Mouse (Mus musculus): ENCODE measurements around the gene Dhx57.

- TF ChIP-seq CTCF (IDR thresholded peaks at IDR 0.05; ENCODE audit: control insufficient read depth, insufficient read depth, insufficient replicate concordance, low read depth, low read length) (no peak), POLR2A (IDR thresholded peaks at IDR 0.05; ENCODE audit: control insufficient read depth, low read depth, low read length) (no peak)
Measured at GRCm38 (mm10) chr17:80241594-80241993, 48.7 kb downstream of the Dhx57 start.
